Mouse (Mus musculus) intestine, postnatal 0 days (tissue): ENCODE measurements around the gene Kat6b. TPM values are rescaled to one million over a fixed set of nuclear protein-coding genes. Genes with fewer than 3 reads are reported as not detected.
"Not testable (repeated sequence)": the region's sequence is repeated elsewhere in the genome, so short reads cannot be mapped to it uniquely, and the experiment has no call there.

Experiments
- ATAC-seq: fragments of 200-750 bp; cut with Nextera tagmentation; 2 replicates; pipeline ENCODE4 v1.8.0; 2017; ENCODE audit warnings: mild to moderate bottlenecking, moderate TSS enrichment, moderate library complexity
- H3K27ac ChIP-seq: fragments of 300-500 bp; sonication (generic); 2 replicates; pipeline ENCODE4 v1.5.1; 2014; ENCODE audit warnings: mild to moderate bottlenecking, low read depth, low read length, moderate library complexity
- H3K27me3 ChIP-seq: fragments of 300-500 bp; sonication (generic); replicated peaks from 2 replicates; pipeline ENCODE4 v1.6.1; 2014; ENCODE audit warnings: low read length, mixed read lengths; ENCODE audit not compliant: control insufficient read depth, insufficient read depth
- H3K36me3 ChIP-seq: fragments of 300-500 bp; sonication (generic); 2 replicates; pipeline ENCODE4 v1.6.1; 2014; ENCODE audit warnings: mild to moderate bottlenecking, moderate library complexity; ENCODE audit not compliant: control insufficient read depth, insufficient read depth
- H3K4me1 ChIP-seq: fragments of 300-500 bp; sonication (generic); replicated peaks from 2 replicates; pipeline ENCODE4 v1.6.1; 2014; ENCODE audit warnings: antibody characterized with exemption, low read length, mixed read lengths; ENCODE audit not compliant: control insufficient read depth, insufficient read depth
- H3K4me2 ChIP-seq: fragments of 300-500 bp; sonication (generic); replicated peaks from 2 replicates; pipeline ENCODE4 v1.6.1; 2014; ENCODE audit warnings: low read depth, mild to moderate bottlenecking, moderate library complexity
- H3K4me3 ChIP-seq: fragments of 300-500 bp; sonication (generic); 2 replicates; pipeline ENCODE4 v1.5.1; 2014; ENCODE audit warnings: low read depth, low read length
- H3K9ac ChIP-seq: fragments of 300-500 bp; sonication (generic); 2 replicates; pipeline ENCODE4 v1.6.1; 2014; ENCODE audit warnings: mild to moderate bottlenecking, low read depth, low read length
- H3K9me3 ChIP-seq: fragments of 300-500 bp; sonication (generic); 2 replicates; pipeline ENCODE4 v1.6.1; 2016; ENCODE audit warnings: mixed run types; ENCODE audit not compliant: control insufficient read depth
- CTCF ChIP-seq: sonication (generic); IDR thresholded peaks from 2 replicates; pipeline ENCODE4 v1.5.1; 2016; ENCODE audit warnings: low read depth, mild to moderate bottlenecking, control low read depth, antibody characterized with exemption, moderate library complexity
- WGBS: fragments of 180-500 bp; shearing (Covaris S2); extraction: QIAGEN DNeasy Blood & Tissue Kit; methylation state at CpG from one replicate; pipeline ENCODE4 v1.1.7; 2014; 5-methylcytosine and 5-hydroxymethylcytosine counted together
- polyA plus RNA-seq: library from polyadenylated mRNA; unstranded; fragments of >200 nt; fragmentation: Nextera tagmentation; extraction: Ambion mirVana; gene quantifications from 2 replicates; pipeline ENCODE4 v1.2.1, GENCODE M21; 2015

Kat6b gene
- polyA plus RNA-seq, 1 experiment from 2014 or later = 4.8 TPM

- peaks cover 18% of the 10 kb centered on the region for H3K36me3 ChIP-seq
Measured at GRCm38 (mm10) chr14:21519307-21519706, 38.1 kb downstream of the Kat6b start.

GRCm38 (mm10) chr14:21520496-21520895, 39.3 kb downstream of the Kat6b start:
- no peak for ATAC-seq
- no peak for TF ChIP-seq CTCF
- WGBS = 80% methylated on average over 7 of the region's 7 CpGs

More at GRCm38 (mm10) chr14:21519307-21519706, 38.1 kb downstream of the Kat6b start:
- Histone ChIP-seq H3K27ac (no peak overlapping the region), H3K9me3 (no peaks in the 10 kb centered on the region), H3K4me3 (no peak overlapping the region), H3K4me1 (peaks cover 21% of the 10 kb centered on the region; the same call in 1 of the 2 replicates), H3K4me2 (no peak overlapping the region), H3K27me3 (no peaks in the 10 kb centered on the region), H3K9ac (no peak overlapping the region)
- no peak for TF ChIP-seq CTCF
- no peak for ATAC-seq
- WGBS = 90% methylated on average over 3 of the region's 3 CpGs

GRCm38 (mm10) chr14:21521496-21521895, 40.3 kb downstream of the Kat6b start:
- not testable (repeated sequence) for H3K9ac ChIP-seq, H3K27me3 ChIP-seq, H3K9me3 ChIP-seq, ATAC-seq, H3K27ac ChIP-seq, H3K4me2 ChIP-seq, H3K4me3 ChIP-seq
- H3K4me1 ChIP-seq = peaks cover 21% of the 10 kb centered on the region; the same call in 1 of the 2 replicates
- peaks cover 13% of the 10 kb centered on the region for H3K36me3 ChIP-seq
- 90% methylated on average over 4 of the region's 4 CpGs for WGBS

More at GRCm38 (mm10) chr14:21520496-21520895, 39.3 kb downstream of the Kat6b start:
- Histone ChIP-seq H3K4me1 (peaks cover 21% of the 10 kb centered on the region; the same call in 1 of the 2 replicates), H3K9ac (no peak overlapping the region), H3K27me3 (no peaks in the 10 kb centered on the region), H3K36me3 (peaks cover 15% of the 10 kb centered on the region), H3K4me3 (no peak overlapping the region), H3K9me3 (no peaks in the 10 kb centered on the region), H3K27ac (no peak overlapping the region), H3K4me2 (no peak overlapping the region)

GRCm38 (mm10) chr14:21522312-21522978, 41.2 kb downstream of the Kat6b start:
- Histone ChIP-seq H3K4me2 (peak overlapping the region; percentile 3; the same call in 1 of the 2 replicates), H3K9ac (no peak overlapping the region), H3K9me3 (no peaks in the 10 kb centered on the region), H3K27me3 (no peaks in the 10 kb centered on the region), H3K4me3 (no peak overlapping the region), H3K4me1 (peaks cover 21% of the 10 kb centered on the region; the same call in 1 of the 2 replicates), H3K27ac (no peak overlapping the region), H3K36me3 (peaks cover 4% of the 10 kb centered on the region; the same call in 1 of the 2 replicates)
- no peak for TF ChIP-seq CTCF
- 68% methylated on average over 16 of the region's 16 CpGs for WGBS
- no peak for ATAC-seq

- TF ChIP-seq CTCF = no peak
- Histone ChIP-seq H3K27me3 (no peaks in the 10 kb centered on the region), H3K4me2 (no peak overlapping the region), H3K36me3 (peaks cover 3% of the 10 kb centered on the region; the same call in 1 of the 2 replicates), H3K4me1 (peaks cover 21% of the 10 kb centered on the region; the same call in 1 of the 2 replicates), H3K9me3 (no peaks in the 10 kb centered on the region), H3K27ac (no peak overlapping the region), H3K9ac (no peak overlapping the region), H3K4me3 (no peak overlapping the region)
- no peak for ATAC-seq
- WGBS = 30% methylated on average over 9 of the region's 9 CpGs
Measured at GRCm38 (mm10) chr14:21523234-21523633, 42.0 kb downstream of the Kat6b start.

GRCm38 (mm10) chr14:21523851-21524441, 42.7 kb downstream of the Kat6b start:
- Histone ChIP-seq H3K9ac (no peak overlapping the region), H3K27ac (no peak overlapping the region), H3K4me3 (no peak overlapping the region), H3K4me2 (no peak overlapping the region), H3K36me3 (peaks cover 3% of the 10 kb centered on the region; the same call in 1 of the 2 replicates), H3K27me3 (no peaks in the 10 kb centered on the region), H3K4me1 (peaks cover 21% of the 10 kb centered on the region; the same call in 1 of the 2 replicates), H3K9me3 (no peaks in the 10 kb centered on the region)
- no peak for TF ChIP-seq CTCF
- 55% methylated on average over 3 of the region's 3 CpGs for WGBS
- ATAC-seq = no peak
